Mouse (Mus musculus): ENCODE measurements around the gene Nol3. TPM values are rescaled to one million over a fixed set of nuclear protein-coding genes. Genes with fewer than 3 reads are reported as not detected.
"Not testable (repeated sequence)": the region's sequence is repeated elsewhere in the genome, so short reads cannot be mapped to it uniquely, and the experiment has no call there.

Nol3 gene
- polyA plus RNA-seq, 1 experiment = 2.8 TPM

- peak; percentile 79 for DNase-seq (ENCODE audit: low spot score)
Observed at GRCm38 (mm10) chr8:105288958-105289732, 13.2 kb downstream of the Nol3 start.

- DNase-seq (ENCODE audit: low spot score) = no peak
Observed at GRCm38 (mm10) chr8:105289805-105290460, 14.0 kb downstream of the Nol3 start, which contains the start of gene 4931428F04Rik. Gene 4931428F04Rik (minus strand): TSS chr8:105289864.

GRCm38 (mm10) chr8:105290554-105291314 lies 14.8 kb downstream of the Nol3 start:
- peak; percentile 72 for DNase-seq (ENCODE audit: low spot score)

GRCm38 (mm10) chr8:105291364-105291763 lies 15.4 kb downstream of the Nol3 start:
- not testable (repeated sequence) for DNase-seq (ENCODE audit: low spot score)

GRCm38 (mm10) chr8:105291802-105292201 lies 15.9 kb downstream of the Nol3 start:
- not testable (repeated sequence) for DNase-seq (ENCODE audit: low spot score)

GRCm38 (mm10) chr8:105292471-105292870 lies 16.5 kb downstream of the Nol3 start:
- no peak for DNase-seq (ENCODE audit: low spot score)

- DNase-seq (ENCODE audit: low spot score) = no peak
Observed at GRCm38 (mm10) chr8:105293405-105293804, 17.5 kb downstream of the Nol3 start.

GRCm38 (mm10) chr8:105294776-105295175 lies 18.8 kb downstream of the Nol3 start:
- DNase-seq (ENCODE audit: low spot score) = no peak

- no peak for DNase-seq (ENCODE audit: low spot score)
Observed at GRCm38 (mm10) chr8:105295256-105295655, 19.3 kb downstream of the Nol3 start.

GRCm38 (mm10) chr8:105295895-105296573 lies 20.1 kb downstream of the Nol3 start, which contains the start of gene Exoc3l:
Gene Exoc3l (minus strand): TSS chr8:105296101.
- no peak for DNase-seq (ENCODE audit: low spot score)

GRCm38 (mm10) chr8:105297511-105298192 lies 21.7 kb downstream of the Nol3 start, which contains the start of gene E2f4:
Gene E2f4 (plus strand): TSS chr8:105297663.
- DNase-seq (ENCODE audit: low spot score) = peak; percentile 81

- no peak for DNase-seq (ENCODE audit: low spot score)
Observed at GRCm38 (mm10) chr8:105298351-105299252, 22.7 kb downstream of the Nol3 start.

GRCm38 (mm10) chr8:105299962-105300361 lies 24.0 kb downstream of the Nol3 start:
- no peak for DNase-seq (ENCODE audit: low spot score)

GRCm38 (mm10) chr8:105303396-105303795 lies 27.5 kb downstream of the Nol3 start:
- DNase-seq (ENCODE audit: low spot score) = no peak

- DNase-seq (ENCODE audit: low spot score) = no peak
Observed at GRCm38 (mm10) chr8:105303874-105304273, 27.9 kb downstream of the Nol3 start.

- no peak for DNase-seq (ENCODE audit: low spot score)
Observed at GRCm38 (mm10) chr8:105304325-105305210, 28.6 kb downstream of the Nol3 start.

- DNase-seq (ENCODE audit: low spot score) = peak; percentile 76
Observed at GRCm38 (mm10) chr8:105305211-105306145, 29.5 kb downstream of the Nol3 start, which contains the start of gene Elmo3. Gene Elmo3 (plus strand): TSS chr8:105305601.
